9 mouse cellular contexts compared by ENCODE assay signal in the genomic region with DNA sequence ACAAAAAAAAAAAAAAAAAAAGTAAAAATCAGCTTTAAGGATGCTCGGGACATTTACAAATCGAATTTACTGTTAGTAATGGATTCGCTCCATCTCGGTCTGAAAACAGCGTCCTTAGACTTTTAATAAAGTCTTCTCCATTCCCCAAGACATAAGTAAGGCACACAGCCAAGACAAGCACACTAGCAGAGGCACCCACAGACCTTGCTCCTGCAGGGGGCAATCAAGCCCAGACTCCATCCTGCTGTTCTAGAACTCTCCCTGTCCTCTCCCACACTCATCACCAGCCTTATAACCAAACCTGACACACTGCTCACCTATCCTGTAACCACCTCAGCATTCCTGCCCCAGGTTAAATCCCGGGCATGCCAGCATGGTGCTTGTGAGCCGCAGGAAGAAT. TPM values are rescaled to one million over a fixed set of nuclear protein-coding genes. Genes with fewer than 3 reads are reported as not detected.
DNase-seq lines count a peak whose midpoint lies in the region; ATAC-seq and TF ChIP-seq lines count a peak whose summit lies in the region.
"Had no signal": no experiment of that assay in that cellular context is flagged by ENCODE, and none has a peak within 500 bp of the region (broad histone marks: within the 10 kb centered on the region; RNA-seq: fewer than 3 reads in every experiment).

No protein-coding gene starts in this region.

- peak; percentile 39 for TF ChIP-seq CTCF in heart, postnatal 0 days (IDR thresholded peaks at IDR 0.05; ENCODE audit: low read depth)

- H3K27me3 ChIP-seq in neural tube, embryonic 11.5 days (ENCODE audit: control insufficient read depth, insufficient read depth, low read length), result no peaks in the 10 kb centered on the region
- H3K27me3 ChIP-seq in heart, postnatal 0 days (ENCODE audit: control insufficient read depth, insufficient read depth, low read length), result no peaks in the 10 kb centered on the region
- H3K27me3 ChIP-seq in stomach, embryonic 15.5 days (replicated peaks), result no peaks in the 10 kb centered on the region

- 0 out of 2 replicates have a peak, but pooled peaks cover 4% of the 10 kb centered on the region for H3K4me1 ChIP-seq in neural tube, embryonic 11.5 days (ENCODE audit: control insufficient read depth, insufficient read depth, low read length)
- peaks cover 25% of the 10 kb centered on the region for H3K4me1 ChIP-seq in heart, postnatal 0 days (ENCODE audit: control insufficient read depth, insufficient read depth)
- peaks cover 19% of the 10 kb centered on the region for H3K4me1 ChIP-seq in stomach, embryonic 15.5 days

- no peak overlapping the region for H3K9ac ChIP-seq in neural tube, embryonic 11.5 days (ENCODE audit: low read length)
- H3K9ac ChIP-seq in heart, postnatal 0 days (replicated peaks; ENCODE audit: low read depth, low read length), result 0 out of 2 replicates have a peak overlapping the region, but pooled peaks have one; percentile 17
- no peak overlapping the region for H3K9ac ChIP-seq in stomach, embryonic 15.5 days

- no peak overlapping the region for H3K4me2 ChIP-seq in neural tube, embryonic 11.5 days (ENCODE audit: low read depth)
- H3K4me2 ChIP-seq in heart, postnatal 0 days (ENCODE audit: low read depth, low read length), result 0 out of 2 replicates have a peak overlapping the region, but pooled peaks have one; percentile 36
- H3K4me2 ChIP-seq in stomach, embryonic 15.5 days, result no peak overlapping the region

- DNase-seq in neural tube, embryonic 11.5 days (ENCODE audit: low spot score), result no peak
- no peak for DNase-seq in neural tube, embryonic 10.5 days (ENCODE audit: extremely low spot score, low spot score)
- no peak for DNase-seq in heart, postnatal 0 days (ENCODE audit: low spot score)
- DNase-seq in kidney, postnatal 25 days, result peak; percentile 38 to 54
- DNase-seq in spleen, postnatal 4 days (ENCODE audit: low spot score in 2 of 2), result no peak
- no peak for DNase-seq in left cerebral cortex, adult 8-10 months (ENCODE audit: low spot score in 2 of 2)

- TF ChIP-seq EP300 in heart, postnatal 0 days (IDR thresholded peaks at IDR 0.05; ENCODE audit: low read depth), result no peak

- no peaks in the 10 kb centered on the region for H3K36me3 ChIP-seq in neural tube, embryonic 11.5 days (ENCODE audit: control insufficient read depth, insufficient read depth, low read length)
- no peaks in the 10 kb centered on the region for H3K36me3 ChIP-seq in heart, postnatal 0 days (replicated peaks; ENCODE audit: control insufficient read depth, insufficient read depth, low read length)
- no peaks in the 10 kb centered on the region for H3K36me3 ChIP-seq in stomach, embryonic 15.5 days

- no peaks in the 10 kb centered on the region for H3K9me3 ChIP-seq in neural tube, embryonic 11.5 days (ENCODE audit: control insufficient read depth, low read length)
- no peaks in the 10 kb centered on the region for H3K9me3 ChIP-seq in heart, postnatal 0 days (replicated peaks; ENCODE audit: control insufficient read depth, low read length)
- no peaks in the 10 kb centered on the region for H3K9me3 ChIP-seq in stomach, embryonic 15.5 days

- 0 out of 2 replicates have a peak, but pooled peaks have one; percentile 6 for ATAC-seq in neural tube, embryonic 11.5 days (ENCODE audit: insufficient read depth, low FRiP score, low TSS enrichment)
- ATAC-seq in heart, postnatal 0 days (ENCODE audit: insufficient read depth, low read depth), result peak; percentile 59; the same call in 1 of the 2 replicates
- no peak for ATAC-seq in stomach, embryonic 15.5 days (ENCODE audit: insufficient read depth, low FRiP score, low read depth)
- ATAC-seq in erythroid progenitor cell, adult 5-6 weeks (replicated peaks; ENCODE audit: low FRiP score, poor library complexity, severe bottlenecking), result no peak

- no peak overlapping the region for H3K27ac ChIP-seq in neural tube, embryonic 11.5 days (ENCODE audit: low read depth, low read length)
- peak overlapping the region; percentile 95 for H3K27ac ChIP-seq in heart, postnatal 0 days (ENCODE audit: low read depth)
- H3K27ac ChIP-seq in stomach, embryonic 15.5 days, result peak overlapping the region; percentile 21; the same call in 1 of the 2 replicates

- H3K4me3 ChIP-seq in neural tube, embryonic 11.5 days (ENCODE audit: low read depth, low read length), result no peak overlapping the region
- no peak overlapping the region for H3K4me3 ChIP-seq in heart, postnatal 0 days (ENCODE audit: low read depth, low read length)
- no peak overlapping the region for H3K4me3 ChIP-seq in stomach, embryonic 15.5 days (replicated peaks)

- WGBS in neural tube, embryonic 11.5 days, result 74% methylated on average over 7 of the region's 7 CpGs
- 54% methylated on average over 7 of the region's 7 CpGs for WGBS in heart, postnatal 0 days
- WGBS in stomach, embryonic 15.5 days, result 72% methylated on average over 7 of the region's 7 CpGs

RNA-seq across cellular contexts. Expression of gene Tmtc1, which starts 52.9 kb away (rescaled TPM):
- 1.1 and 1.4 TPM in 2 replicates for polyA plus RNA-seq in neural tube, embryonic 11.5 days (2014; fragmentation: Nextera tagmentation; extraction: Ambion mirVana)
- 28.9 and 39.8 TPM in 2 replicates for total RNA-seq in heart, postnatal 0 days (2014; rRNA removed; ENCODE audit: low replicate concordance)
- 2.4 and 2.5 TPM in 2 replicates for polyA plus RNA-seq in heart, postnatal 0 days (2015; fragmentation: Nextera tagmentation; extraction: Ambion mirVana)
- 2.2 and 2.4 TPM in 2 replicates for polyA plus RNA-seq in stomach, embryonic 15.5 days (2015; fragmentation: Nextera tagmentation; extraction: Ambion mirVana)
- 0.42 TPM in 1 of 2 replicates, not detected in the other for total RNA-seq in erythroid progenitor cell, adult 5-6 weeks (2015; ENCODE audit: low replicate concordance)
- total RNA-seq in erythroid progenitor cell, adult 5-6 weeks (2017; ENCODE audit: low replicate concordance), result 0.26 and 0.45 TPM in 2 replicates
- 10 to 100 TPM; 58.3 to 69.4 (median 60.4) TPM for total RNA-seq in left cerebral cortex, adult 8-10 months (2022)
- total RNA-seq: MEL had no signal

Comparison
In these comparisons a context has a peak if more than half of its experiments do, and no peak if none do; other contexts are left out.
1. ATAC-seq: peak in neural tube, embryonic 11.5 days (single experiment) and heart, postnatal 0 days (single experiment); none in stomach, embryonic 15.5 days (single experiment) and erythroid progenitor cell, adult 5-6 weeks (single experiment).
2. DNase-seq: peak in kidney, postnatal 25 days (2 of 2); none in neural tube, embryonic 11.5 days (single experiment), neural tube, embryonic 10.5 days (single experiment), heart, postnatal 0 days (single experiment), spleen, postnatal 4 days (0 of 2) and left cerebral cortex, adult 8-10 months (0 of 2).
3. RNA of gene Tmtc1, which starts 52.9 kb away (total RNA-seq): 58.3 to 69.4 TPM in left cerebral cortex, adult 8-10 months and 28.9 to 39.8 TPM in heart, postnatal 0 days; 0.26 to 0.45 TPM in erythroid progenitor cell, adult 5-6 weeks; every median in the first group is over 10 times any median in the second.